In genomic region chr4:151114574-151114973, GRCm38 (mm10) we compare ENCODE assay signal across 21 mouse cellular contexts.
"Had no signal": no experiment of that assay in that cellular context is flagged by ENCODE, and none has a peak within 500 bp of the region (broad histone marks: within the 10 kb centered on the region; RNA-seq: fewer than 3 reads in every experiment).

No protein-coding gene starts in this region.

- ATAC-seq: forebrain, embryonic 13.5 days; forebrain, embryonic 14.5 days; forebrain, embryonic 15.5 days; forebrain, embryonic 16.5 days; forebrain, postnatal 0 days had no signal

- DNase-seq: cerebellum, adult 8-10 months; cerebellum, adult 9-10 months; cerebellum, adult 9-11 months; cerebellum, postnatal 10 days; cerebellum, postnatal 14 days; cerebellum, postnatal 25 days; cerebellum, postnatal 36 days; embryo, embryonic 11 days; forebrain, postnatal 0 days; gastrocnemius, adult 2 months; gastrocnemius, postnatal 10 days; gastrocnemius, postnatal 14 days; gastrocnemius, postnatal 25 days; gastrocnemius, postnatal 36 days; heart, adult 11 months; heart, adult 18-20 months; heart, adult 2 months had no signal
